Mouse (Mus musculus) embryonic fibroblast, embryonic 13.5 days (primary cell): ENCODE results near the gene Gng7. TPM values are rescaled to one million over a fixed set of nuclear protein-coding genes. Genes with fewer than 3 reads are reported as not detected.
"Not testable (repeated sequence)": the region's sequence is repeated elsewhere in the genome, so short reads cannot be mapped to it uniquely, and the experiment has no call there.

ENCODE experiments used
- H3K27ac ChIP-seq: 2 replicates; pipeline ENCODE4 v1.5.1; 2012; ENCODE audit warnings: low read length, control low read depth, inconsistent platforms; ENCODE audit not compliant: insufficient read depth
- H3K4me1 ChIP-seq: 2 replicates; pipeline ENCODE4 v1.6.1; 2011; ENCODE audit warnings: low read length; ENCODE audit not compliant: control insufficient read depth, insufficient read depth
- H3K4me3 ChIP-seq: 2 replicates; pipeline ENCODE4 v1.5.1; 2011; ENCODE audit warnings: mild to moderate bottlenecking, control low read depth, low read length; ENCODE audit not compliant: insufficient read depth
- CTCF ChIP-seq: IDR thresholded peaks from 2 replicates; pipeline ENCODE4 v1.5.1; 2011; ENCODE audit warnings: mild to moderate bottlenecking, control low read depth, low read length, moderate library complexity, borderline replicate concordance; ENCODE audit not compliant: insufficient read depth
- POLR2A ChIP-seq: IDR thresholded peaks from 2 replicates; pipeline ENCODE4 v1.6.1; 2011; ENCODE audit warnings: low read depth, mild to moderate bottlenecking, control low read depth, low read length, moderate library complexity
- polyA plus RNA-seq: library from polyadenylated mRNA; stranded (reverse); fragments of >200 nt; gene quantifications from 2 replicates; pipeline ENCODE4 v1.2.4, GENCODE M21; 2011; ENCODE audit warnings: low read depth; ENCODE audit not compliant: missing spikeins, insufficient read length

Gene Gng7
- polyA plus RNA-seq, result 5.3 and 5.4 TPM in 2 replicates

DNA sequence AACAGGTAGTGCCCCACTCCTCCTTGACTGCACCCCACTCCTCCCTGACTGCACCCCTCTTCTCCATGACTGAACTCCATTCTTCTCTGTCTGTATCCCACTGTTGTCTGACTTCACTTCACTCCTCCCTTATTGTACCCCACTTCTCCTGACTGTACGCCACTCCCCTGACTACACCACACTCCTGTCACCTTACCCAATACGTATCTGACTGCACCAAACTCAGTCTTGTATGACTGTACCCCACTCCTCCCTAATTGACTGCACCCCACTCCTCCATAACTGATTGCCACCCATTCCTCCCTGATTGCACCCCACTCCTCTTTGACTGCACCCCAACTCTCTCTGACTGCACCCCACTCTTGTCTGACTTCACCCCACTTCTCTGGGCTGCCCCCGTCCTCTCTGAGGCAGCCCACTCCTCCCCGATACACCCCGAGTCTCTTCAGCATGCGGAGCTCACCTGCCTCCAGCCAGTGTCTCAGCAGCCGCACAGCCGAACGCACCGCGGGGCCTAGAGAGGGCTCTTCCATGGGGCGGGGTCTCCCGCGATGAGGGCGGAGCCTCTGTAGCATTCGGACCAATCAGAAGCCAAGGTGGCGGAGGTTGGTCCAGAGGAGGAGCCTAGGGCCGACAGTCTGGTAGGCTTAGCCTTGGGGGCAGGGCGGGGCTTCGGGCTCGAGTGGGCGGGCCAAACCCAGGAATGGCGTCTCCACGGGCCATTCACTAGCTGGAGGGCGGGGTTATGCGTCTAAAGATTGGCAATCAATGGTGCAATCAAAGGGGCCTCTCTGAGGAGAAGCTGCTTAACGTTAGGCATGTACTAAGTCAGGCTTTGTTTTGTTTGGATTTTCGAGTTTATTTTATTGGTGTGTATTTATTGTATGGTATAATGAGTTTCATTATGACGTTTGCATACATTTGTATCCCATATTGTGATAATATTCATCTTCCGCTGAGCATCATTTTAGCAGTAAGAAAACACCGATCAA, at the start of gene Gng7:
TSS of gene Gng7 (minus strand) at position 553 of the 992 bp plus-strand sequence.
- TF ChIP-seq POLR2A (peak; percentile 77), CTCF (no peak)
- Histone ChIP-seq H3K4me3 (peak within 1 kb of the TSS; percentile 26), H3K4me1 (no peaks in the 10 kb centered on the region), H3K27ac (no peak within 1 kb of the TSS)

GRCm38 (mm10) chr10:81064519-81064918, 49.8 kb upstream of the Gng7 start:
- H3K4me3 ChIP-seq, H3K4me1 ChIP-seq, H3K27ac ChIP-seq: not testable (repeated sequence)

DNA sequence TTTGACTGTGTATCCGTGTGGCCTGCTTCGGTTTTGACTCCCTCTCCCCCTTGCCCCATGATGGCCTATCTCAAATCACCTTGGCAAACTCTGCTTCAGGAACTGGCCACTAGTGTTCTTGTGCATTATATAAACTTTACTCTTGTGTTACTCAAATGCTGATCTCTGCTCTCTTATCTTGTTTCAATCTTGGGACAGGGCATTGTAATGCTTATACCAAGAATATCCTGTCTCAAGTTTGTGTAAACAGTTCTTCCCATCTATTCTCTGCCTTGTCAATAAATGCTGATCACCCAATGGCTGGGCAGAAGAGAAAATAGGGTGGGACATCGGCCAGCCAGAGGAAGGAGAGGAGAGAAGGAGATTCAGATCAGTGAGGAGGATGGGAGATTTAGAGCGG, 48.0 kb upstream of the Gng7 start:
- no peak overlapping the region for H3K27ac ChIP-seq
- TF ChIP-seq CTCF (no peak), POLR2A (no peak)
- H3K4me1 ChIP-seq, result no peaks in the 10 kb centered on the region; the same call in 1 of the 2 replicates
- H3K4me3 ChIP-seq, result no peak overlapping the region

- Histone ChIP-seq H3K27ac (no peak within 1 kb of the TSS), H3K4me1 (no peaks in the 10 kb centered on the region; the same call in 1 of the 2 replicates), H3K4me3 (peak within 1 kb of the TSS; percentile 80)
- TF ChIP-seq CTCF, result no peak
- peak; percentile 53 for TF ChIP-seq POLR2A
These were observed 45.1 kb upstream of the Gng7 start, which contains the start of gene Sgta for GRCm38 (mm10) chr10:81059603-81060543. Gene Sgta (minus strand): TSS chr10:81060181.

DNA sequence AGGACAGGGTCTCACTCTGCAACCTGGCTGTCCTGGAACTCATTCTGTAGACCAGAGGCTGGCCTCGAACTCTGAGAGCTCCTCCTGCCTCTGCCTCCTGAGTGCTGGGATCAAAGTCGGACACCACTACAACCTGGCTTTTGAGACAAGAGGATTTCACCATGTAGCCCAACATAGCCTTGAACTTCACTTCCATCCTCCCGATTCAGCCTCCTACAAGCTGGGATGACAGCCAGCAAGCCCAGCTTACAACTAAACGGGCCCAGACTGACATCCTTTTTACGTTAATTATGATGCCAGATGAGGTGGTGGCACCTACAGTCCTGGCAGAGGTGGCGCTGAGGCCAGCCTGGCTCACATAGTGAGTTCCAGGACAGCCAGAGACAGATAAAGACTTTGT, 44.2 kb upstream of the Gng7 start:
- Histone ChIP-seq H3K4me3 (peak overlapping the region; percentile 80), H3K27ac (no peak overlapping the region), H3K4me1 (no peaks in the 10 kb centered on the region; the same call in 1 of the 2 replicates)
- TF ChIP-seq CTCF (no peak), POLR2A (no peak)

DNA sequence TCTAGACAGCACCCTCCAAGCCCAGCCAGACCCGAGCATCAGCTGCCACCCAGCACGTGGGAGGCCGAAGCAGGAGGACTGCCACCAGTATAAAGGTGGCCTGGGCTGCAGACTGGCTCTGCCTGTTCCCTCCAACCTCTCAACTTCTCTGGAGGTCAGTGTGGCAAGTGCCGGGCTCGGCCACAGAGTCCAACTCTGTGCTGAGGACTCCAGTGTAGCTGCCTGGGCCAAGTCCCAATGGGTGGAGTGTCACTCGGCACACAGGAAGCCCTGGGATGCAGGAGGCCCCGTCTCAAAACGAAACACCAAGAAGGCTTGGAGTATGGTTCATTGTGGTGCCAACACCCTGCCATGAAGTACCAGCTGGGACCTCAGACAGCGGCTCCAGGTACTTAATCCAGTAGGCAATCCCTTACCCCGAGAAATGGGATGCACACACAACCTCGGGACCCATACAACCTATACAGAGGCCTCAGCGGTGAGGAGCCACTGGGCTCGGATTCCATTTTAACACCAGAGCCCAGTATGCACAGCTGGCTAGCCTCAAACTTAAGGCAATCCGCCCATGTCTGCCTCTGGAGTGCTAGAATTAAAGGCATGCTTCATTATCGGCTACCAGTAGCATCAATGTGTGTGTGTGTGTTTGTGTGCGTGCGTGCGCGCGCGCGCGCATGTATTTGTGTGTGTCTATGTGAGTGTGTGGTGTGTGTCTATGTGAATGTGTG, 42.8 kb upstream of the Gng7 start:
- Histone ChIP-seq H3K4me1 (no peaks in the 10 kb centered on the region; the same call in 1 of the 2 replicates), H3K27ac (no peak overlapping the region), H3K4me3 (no peak overlapping the region)
- TF ChIP-seq POLR2A, result no peak
- no peak for TF ChIP-seq CTCF

GRCm38 (mm10) chr10:81055802-81056340, 41.1 kb upstream of the Gng7 start:
- H3K4me1 ChIP-seq, H3K27ac ChIP-seq: not testable (repeated sequence)

DNA sequence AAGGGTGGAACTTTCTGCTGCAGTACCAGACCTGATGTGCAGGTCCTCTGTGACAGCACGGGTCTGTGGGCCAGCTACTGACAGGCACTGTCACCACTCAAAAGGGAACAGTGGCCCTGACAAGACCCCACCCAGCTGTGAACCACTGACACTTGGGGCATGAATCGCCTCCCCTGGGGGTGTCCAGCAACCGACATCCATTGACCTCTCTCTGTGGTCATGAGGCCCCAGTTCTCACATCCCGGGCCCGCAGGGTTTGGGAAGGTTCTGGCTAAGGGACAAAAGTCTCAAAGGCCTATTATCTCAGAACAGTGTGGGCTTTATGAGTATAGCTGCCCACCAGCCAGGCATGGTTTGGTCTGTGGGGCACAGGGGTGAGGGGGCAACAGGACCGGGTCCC, 40.4 kb upstream of the Gng7 start:
- Histone ChIP-seq H3K4me3 (no peak overlapping the region), H3K27ac (no peak overlapping the region), H3K4me1 (no peaks in the 10 kb centered on the region; the same call in 1 of the 2 replicates)
- no peak for TF ChIP-seq POLR2A
- TF ChIP-seq CTCF, result no peak

More at GRCm38 (mm10) chr10:81055802-81056340, 41.1 kb upstream of the Gng7 start:
- H3K4me3 ChIP-seq, result not testable (repeated sequence)

DNA sequence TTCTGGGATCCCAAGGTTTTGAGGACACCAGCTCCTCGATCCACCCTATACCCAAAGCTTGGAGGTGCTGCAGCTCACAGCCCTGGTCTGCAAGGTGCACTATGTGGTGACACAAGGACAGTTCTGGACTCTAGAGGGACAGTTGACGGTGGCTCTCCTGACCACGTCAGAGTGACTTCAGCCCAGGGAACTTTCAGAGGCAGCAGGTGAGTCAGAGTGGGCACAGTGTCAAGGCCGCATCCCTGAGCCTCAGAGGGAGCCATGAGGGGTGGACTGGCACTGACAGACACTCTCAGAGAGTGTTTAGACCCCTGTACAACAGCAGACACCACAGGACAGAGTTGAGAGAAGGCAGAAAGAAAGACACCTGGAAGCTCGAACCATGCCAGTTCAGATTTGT, 37.8 kb upstream of the Gng7 start:
- Histone ChIP-seq H3K4me3 (no peak overlapping the region), H3K4me1 (no peaks in the 10 kb centered on the region), H3K27ac (no peak overlapping the region)
- TF ChIP-seq CTCF (no peak), POLR2A (no peak)
